Mouse (Mus musculus) limb, embryonic 11.5 days (tissue): ENCODE data around the gene Sgms1. TPM values are rescaled to one million over a fixed set of nuclear protein-coding genes. Genes with fewer than 3 reads are reported as not detected.

Experiments used
- ATAC-seq: fragments of 200-750 bp; cut with Nextera tagmentation; 2 replicates; pipeline ENCODE4 v1.8.0; 2017; ENCODE audit warnings: low read depth; ENCODE audit not compliant: insufficient number of reproducible peaks, low FRiP score, low TSS enrichment
- DNase-seq: peaks from one replicate; pipeline ENCODE4 v3.0.0-alpha.2; 2015; ENCODE audit warnings: low spot score
- H3K27ac ChIP-seq: fragments of 300-500 bp; sonication (generic); replicated peaks from 2 replicates; pipeline ENCODE4 v1.5.1; 2014; ENCODE audit warnings: low read depth, mild to moderate bottlenecking, low read length
- H3K27me3 ChIP-seq: fragments of 300-500 bp; sonication (generic); 2 replicates; pipeline ENCODE4 v1.6.1; 2014; ENCODE audit warnings: mild to moderate bottlenecking, low read length, mixed read lengths; ENCODE audit not compliant: control insufficient read depth, insufficient read depth
- H3K36me3 ChIP-seq: fragments of 300-500 bp; sonication (generic); 2 replicates; pipeline ENCODE4 v1.6.1; 2014; ENCODE audit warnings: mild to moderate bottlenecking, low read length, moderate library complexity, mixed read lengths; ENCODE audit not compliant: control insufficient read depth, insufficient read depth
- H3K4me1 ChIP-seq: fragments of 300-500 bp; sonication (generic); 2 replicates; pipeline ENCODE4 v1.6.1; 2014; ENCODE audit warnings: low read length, mixed read lengths; ENCODE audit not compliant: control insufficient read depth, insufficient read depth
- H3K4me2 ChIP-seq: fragments of 300-500 bp; sonication (generic); 2 replicates; pipeline ENCODE4 v1.6.1; 2014; ENCODE audit warnings: low read depth, mild to moderate bottlenecking, moderate library complexity; ENCODE audit not compliant: severe bottlenecking
- H3K4me3 ChIP-seq: fragments of 300-500 bp; sonication (generic); 2 replicates; pipeline ENCODE4 v1.5.1; 2014; ENCODE audit warnings: low read depth, low read length
- H3K9ac ChIP-seq: fragments of 300-500 bp; sonication (generic); 2 replicates; pipeline ENCODE4 v1.6.1; 2014; ENCODE audit warnings: mild to moderate bottlenecking, low read length
- H3K9me3 ChIP-seq: fragments of 300-500 bp; sonication (generic); 2 replicates; pipeline ENCODE4 v1.6.1; 2016; ENCODE audit warnings: low read length; ENCODE audit not compliant: control insufficient read depth
- WGBS: fragments of 180-500 bp; shearing (Covaris S2); extraction: QIAGEN DNeasy Blood & Tissue Kit; methylation state at CpG from one replicate; pipeline ENCODE4 v1.1.7; 2014; 5-methylcytosine and 5-hydroxymethylcytosine counted together
- polyA plus RNA-seq: library from polyadenylated mRNA; unstranded; fragments of >200 nt; fragmentation: Nextera tagmentation; extraction: Ambion mirVana; gene quantifications from 2 replicates; pipeline ENCODE4 v1.2.1, GENCODE M21; 2014

The Sgms1 gene
- polyA plus RNA-seq, 1 experiment from 2014 or later: 13.5 TPM

- H3K4me1 ChIP-seq: no peaks in the 10 kb centered on the region
- WGBS: 88% methylated on average over 6 of the region's 6 CpGs
These were observed 215.9 kb downstream of the Sgms1 start for GRCm38 (mm10) chr19:32173522-32174184.

DNA sequence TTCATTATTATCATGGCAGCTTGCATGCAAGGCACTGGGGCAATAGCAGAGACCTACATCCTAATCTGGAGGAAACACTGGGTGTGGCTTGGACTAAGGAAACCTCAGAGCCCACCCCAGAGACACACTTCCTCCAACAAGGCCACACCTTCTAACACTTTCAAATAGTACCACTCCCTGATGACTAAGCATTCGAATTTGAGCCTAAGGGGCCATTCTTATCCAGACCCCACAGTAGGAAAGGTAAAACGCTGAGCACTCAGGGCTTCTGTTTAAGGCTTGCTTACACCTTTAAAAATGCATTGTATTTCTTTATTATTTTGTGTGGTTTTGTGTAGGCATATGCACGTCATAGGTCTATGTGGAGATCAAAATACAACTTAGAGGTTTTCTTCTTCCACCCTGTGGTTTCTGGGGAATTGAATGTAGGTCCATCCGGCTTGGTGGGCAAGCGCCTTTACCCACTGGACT, 217.0 kb downstream of the Sgms1 start:
- H3K36me3 ChIP-seq: no peaks in the 10 kb centered on the region
- no peaks in the 10 kb centered on the region for H3K4me1 ChIP-seq
- ATAC-seq (no peak), DNase-seq (no peak)
- H3K4me3 ChIP-seq: no peak overlapping the region
- H3K4me2 ChIP-seq: no peak overlapping the region
- no peak overlapping the region for H3K9ac ChIP-seq
- H3K9me3 ChIP-seq: no peaks in the 10 kb centered on the region
- no peaks in the 10 kb centered on the region for H3K27me3 ChIP-seq
- no peak overlapping the region for H3K27ac ChIP-seq
- WGBS: 87% methylated on average over 5 of the region's 5 CpGs

More at GRCm38 (mm10) chr19:32173522-32174184, 215.9 kb downstream of the Sgms1 start:
- H3K27ac ChIP-seq: no peak overlapping the region
- no peak overlapping the region for H3K9ac ChIP-seq
- H3K9me3 ChIP-seq: no peaks in the 10 kb centered on the region
- H3K4me3 ChIP-seq: no peak overlapping the region
- ATAC-seq (no peak), DNase-seq (no peak)
- no peak overlapping the region for H3K4me2 ChIP-seq
- H3K36me3 ChIP-seq: no peaks in the 10 kb centered on the region
- H3K27me3 ChIP-seq: no peaks in the 10 kb centered on the region

- no peak overlapping the region for H3K4me2 ChIP-seq
- no peak for ATAC-seq
- WGBS: 82% methylated on average over 7 of the region's 7 CpGs
These were observed 217.5 kb downstream of the Sgms1 start for GRCm38 (mm10) chr19:32171981-32172380.

GRCm38 (mm10) chr19:32169634-32170540, 219.6 kb downstream of the Sgms1 start:
- no peak for ATAC-seq
- H3K4me2 ChIP-seq: no peak overlapping the region
- no peaks in the 10 kb centered on the region for H3K4me1 ChIP-seq
- H3K27me3 ChIP-seq: no peaks in the 10 kb centered on the region
- H3K36me3 ChIP-seq: no peaks in the 10 kb centered on the region
- WGBS: 79% methylated on average over 9 of the region's 9 CpGs
- H3K27ac ChIP-seq: no peak overlapping the region
- no peak overlapping the region for H3K9ac ChIP-seq
- H3K4me3 ChIP-seq: no peak overlapping the region
- peak; percentile 83 for DNase-seq
- H3K9me3 ChIP-seq: no peaks in the 10 kb centered on the region

More at GRCm38 (mm10) chr19:32171981-32172380, 217.5 kb downstream of the Sgms1 start:
- Histone ChIP-seq H3K4me1 (no peaks in the 10 kb centered on the region), H3K4me3 (no peak overlapping the region), H3K36me3 (no peaks in the 10 kb centered on the region), H3K9ac (no peak overlapping the region), H3K9me3 (no peaks in the 10 kb centered on the region), H3K27ac (no peak overlapping the region), H3K27me3 (no peaks in the 10 kb centered on the region)
- DNase-seq: no peak

DNA sequence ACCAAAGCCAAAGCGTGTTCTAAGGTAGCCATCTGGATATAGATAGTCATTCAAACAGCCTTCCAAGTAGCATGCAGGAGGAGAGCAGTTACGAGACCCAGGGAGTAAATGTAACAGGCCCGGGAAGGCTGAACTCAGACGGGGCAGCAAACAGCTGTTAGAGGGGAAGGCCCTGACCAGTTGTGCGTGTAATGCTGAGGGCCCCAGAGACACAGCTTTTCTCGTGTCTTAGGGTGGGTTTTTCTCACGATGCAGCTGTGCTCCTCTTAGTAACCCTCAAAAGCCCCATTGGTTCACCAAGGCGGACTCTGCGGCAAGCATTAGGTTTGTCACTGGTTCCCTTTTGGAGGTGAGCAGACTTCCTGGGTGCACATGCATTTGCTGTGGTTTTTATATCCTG, 221.5 kb downstream of the Sgms1 start:
- Histone ChIP-seq H3K4me2 (no peak overlapping the region), H3K36me3 (no peaks in the 10 kb centered on the region), H3K27me3 (no peaks in the 10 kb centered on the region), H3K9me3 (no peaks in the 10 kb centered on the region), H3K4me1 (no peaks in the 10 kb centered on the region), H3K4me3 (no peak overlapping the region), H3K9ac (no peak overlapping the region), H3K27ac (no peak overlapping the region)
- no peak for DNase-seq
- ATAC-seq: no peak
- 85% methylated on average over 9 of the region's 9 CpGs for WGBS

DNA sequence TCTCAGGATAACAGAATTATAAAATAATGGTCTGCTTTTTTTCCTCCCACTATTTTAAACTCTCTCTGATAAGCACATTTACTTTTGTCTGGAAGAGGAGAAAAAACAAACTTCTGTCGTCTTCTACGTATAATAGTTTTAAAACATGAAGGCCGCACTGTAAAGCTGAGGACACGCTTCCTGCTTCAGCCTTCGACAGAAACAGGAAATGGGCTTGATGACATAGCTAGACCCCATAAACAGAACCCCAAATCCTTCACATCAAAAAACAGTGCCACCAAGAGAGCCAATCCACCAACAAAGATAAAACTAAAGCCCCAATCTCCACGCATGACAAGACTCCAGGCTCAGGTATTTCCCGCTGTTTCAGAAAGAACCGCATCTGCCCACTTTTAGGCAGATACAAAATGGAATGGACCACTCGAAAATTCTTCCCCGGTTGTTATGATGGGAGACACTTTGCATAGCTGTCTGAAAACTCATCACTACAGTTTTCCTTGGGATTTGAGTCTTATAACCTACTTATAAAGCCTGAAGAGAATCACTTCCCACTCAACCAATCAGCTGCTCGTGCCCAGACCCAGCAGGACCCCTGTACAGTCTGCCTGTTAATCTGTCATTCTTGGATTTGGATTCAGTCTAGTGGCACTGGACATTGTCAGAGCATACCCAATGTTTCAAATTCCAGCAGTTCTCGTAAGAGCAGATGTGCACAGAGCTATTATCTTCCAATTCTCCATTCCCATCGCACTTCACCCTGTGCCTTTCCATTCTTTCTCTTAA, 222.5 kb downstream of the Sgms1 start:
- ATAC-seq (no peak), DNase-seq (no peak)
- Histone ChIP-seq H3K9me3 (no peaks in the 10 kb centered on the region), H3K36me3 (no peaks in the 10 kb centered on the region), H3K27me3 (no peaks in the 10 kb centered on the region), H3K4me2 (no peak overlapping the region), H3K9ac (no peak overlapping the region), H3K4me3 (no peak overlapping the region), H3K27ac (no peak overlapping the region), H3K4me1 (no peaks in the 10 kb centered on the region)
- WGBS: 94% methylated on average over 13 of the region's 13 CpGs

DNA sequence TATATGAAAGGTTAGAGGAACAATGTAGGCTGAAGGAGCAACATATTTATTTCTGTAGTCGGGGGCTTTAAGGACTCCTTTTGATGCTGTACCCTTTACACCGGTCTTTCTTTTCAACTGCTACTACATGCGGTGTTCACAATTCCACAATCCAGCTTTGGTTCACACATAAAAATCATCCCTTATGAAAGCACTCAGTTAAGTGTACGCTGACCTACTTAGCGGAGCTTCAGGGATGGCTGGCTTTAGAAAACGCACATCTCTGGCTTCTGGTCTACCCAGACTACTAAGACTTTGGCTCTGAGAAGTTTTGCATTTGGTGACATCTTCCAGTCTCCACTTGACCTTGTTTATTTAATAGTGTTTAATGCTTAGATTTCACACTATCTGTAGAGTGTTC, 223.8 kb downstream of the Sgms1 start:
- ATAC-seq (no peak), DNase-seq (no peak)
- Histone ChIP-seq H3K4me3 (no peak overlapping the region), H3K4me2 (no peak overlapping the region), H3K27me3 (no peaks in the 10 kb centered on the region), H3K9ac (no peak overlapping the region), H3K9me3 (no peaks in the 10 kb centered on the region), H3K27ac (no peak overlapping the region), H3K4me1 (no peaks in the 10 kb centered on the region), H3K36me3 (no peaks in the 10 kb centered on the region)
- WGBS: 94% methylated on average over 6 of the region's 6 CpGs

- ATAC-seq: no peak
- Histone ChIP-seq H3K27me3 (no peaks in the 10 kb centered on the region), H3K4me1 (no peaks in the 10 kb centered on the region), H3K36me3 (peaks cover 2% of the 10 kb centered on the region; the same call in 1 of the 2 replicates), H3K27ac (no peak overlapping the region), H3K9ac (no peak overlapping the region), H3K9me3 (no peaks in the 10 kb centered on the region), H3K4me2 (no peak overlapping the region), H3K4me3 (no peak overlapping the region)
- no peak for DNase-seq
- WGBS: 91% methylated on average over 4 of the region's 4 CpGs
These were observed 225.4 kb downstream of the Sgms1 start for GRCm38 (mm10) chr19:32164128-32164527.
